Mouse (Mus musculus) myocyte (in vitro differentiated cells): ENCODE data around the gene Il13. TPM values are rescaled to one million over a fixed set of nuclear protein-coding genes. Genes with fewer than 3 reads are reported as not detected.

Source experiments
- H3K27me3 ChIP-seq: one replicate; pipeline ENCODE4 v1.6.1; 2011; ENCODE audit not compliant: control insufficient read depth, insufficient read depth, insufficient read length
- H3K36me3 ChIP-seq: one replicate; pipeline ENCODE4 v1.6.1; 2011; ENCODE audit not compliant: control insufficient read depth, insufficient read depth
- H3K4me2 ChIP-seq: one replicate; pipeline ENCODE4 v1.6.1; 2011; ENCODE audit warnings: low read depth, control low read depth
- H3K4me3 ChIP-seq: one replicate; pipeline ENCODE4 v1.5.1; 2011; ENCODE audit warnings: mild to moderate bottlenecking, control low read depth, moderate library complexity
- H3K79me2 ChIP-seq: one replicate; pipeline ENCODE4 v1.6.1; 2011; ENCODE audit not compliant: control insufficient read depth, insufficient read depth
- H3ac ChIP-seq: one replicate; pipeline ENCODE4 v1.6.1; 2011; ENCODE audit not compliant: control insufficient read depth, insufficient read length
- CEBPB ChIP-seq: IDR thresholded peaks from 2 replicates; pipeline ENCODE4 v1.6.1; 2011; ENCODE audit warnings: mild to moderate bottlenecking, moderate library complexity; ENCODE audit not compliant: poor library complexity, insufficient read depth, severe bottlenecking
- E2F4 ChIP-seq: IDR thresholded peaks from one replicate; pipeline ENCODE4 v1.6.1; 2011; ENCODE audit warnings: mild to moderate bottlenecking, control low read depth, moderate library complexity; ENCODE audit not compliant: insufficient read depth
- MAX ChIP-seq: IDR thresholded peaks from one replicate; pipeline ENCODE4 v1.6.1; 2011; ENCODE audit warnings: low read depth, mild to moderate bottlenecking, control low read depth
- MYOD1 ChIP-seq, 3 experiments: IDR thresholded peaks; one replicate each; pipeline ENCODE4 v1.6.1; 2011; ENCODE audit warnings: control low read depth in 2 of 3, low read depth in 2 of 3, mild to moderate bottlenecking in 2 of 3, moderate library complexity in 1 of 3; ENCODE audit not compliant: insufficient read length in 2 of 3, control insufficient read depth in 1 of 3
- MYOG ChIP-seq, 3 experiments: IDR thresholded peaks; one replicate each; pipeline ENCODE4 v1.6.1; 2011; ENCODE audit warnings: control low read depth in 2 of 3, low read depth in 2 of 3, mild to moderate bottlenecking in 2 of 3; ENCODE audit not compliant: insufficient read length in 2 of 3, control insufficient read depth in 1 of 3, insufficient read depth in 1 of 3
- POLR2A ChIP-seq: IDR thresholded peaks from one replicate; pipeline ENCODE4 v1.6.1; 2011; ENCODE audit warnings: low read depth, mild to moderate bottlenecking, control low read depth, moderate library complexity; ENCODE audit not compliant: insufficient read length
- POLR2AphosphoS2 ChIP-seq: IDR thresholded peaks from one replicate; pipeline ENCODE4 v1.6.1; 2011; ENCODE audit warnings: low read depth, control low read depth; ENCODE audit not compliant: insufficient read length
- REST ChIP-seq: IDR thresholded peaks from one replicate; pipeline ENCODE4 v1.6.1; 2011; ENCODE audit warnings: mild to moderate bottlenecking, control low read depth, moderate library complexity; ENCODE audit not compliant: insufficient read depth, insufficient read length
- SRF ChIP-seq: IDR thresholded peaks from one replicate; pipeline ENCODE4 v1.6.1; 2011; ENCODE audit warnings: low read depth; ENCODE audit not compliant: control insufficient read depth, insufficient read length
- TCF12 ChIP-seq: IDR thresholded peaks from one replicate; pipeline ENCODE4 v1.6.1; 2011; ENCODE audit warnings: mild to moderate bottlenecking, control low read depth; ENCODE audit not compliant: poor library complexity, insufficient read depth, severe bottlenecking
- TCF3 ChIP-seq: IDR thresholded peaks from one replicate; pipeline ENCODE4 v1.6.1; 2011; ENCODE audit warnings: low read depth, control low read depth; ENCODE audit not compliant: insufficient read length
- USF1 ChIP-seq: IDR thresholded peaks from one replicate; pipeline ENCODE4 v1.6.1; 2011; ENCODE audit warnings: low read depth, mild to moderate bottlenecking, control low read depth, moderate library complexity
- polyA plus RNA-seq: library from polyadenylated mRNA; unstranded; fragments of >200 nt; fragmentation: generic; extraction: Trizol; gene quantifications from one replicate; pipeline ENCODE4 v1.2.1, GENCODE M21; 2012; ENCODE audit warnings: missing spikeins

Il13 gene
- polyA plus RNA-seq, 1 experiment, result not detected

- Histone ChIP-seq H3K79me2 (no peaks in the 10 kb centered on the region), H3K4me2 (no peak overlapping the region), H3K36me3 (no peaks in the 10 kb centered on the region), H3K27me3 (peaks cover 11% of the 10 kb centered on the region), H3K4me3 (no peak overlapping the region), H3ac (no peak overlapping the region)
- TF ChIP-seq USF1, result no peak
- TF ChIP-seq MAX, result no peak
- TF ChIP-seq MYOD1 (IDR thresholded peaks at IDR 0.05; ENCODE audit: control insufficient read depth in 1 of 3, insufficient read length in 2 of 3, low read depth in 2 of 3), result no peak
- TF ChIP-seq REST, result no peak
- TF ChIP-seq TCF3, result no peak
- TF ChIP-seq CEBPB, result no peak
- no peak for TF ChIP-seq SRF
- no peak for TF ChIP-seq TCF12
- TF ChIP-seq POLR2AphosphoS2, result no peak
- no peak for TF ChIP-seq POLR2A
- TF ChIP-seq E2F4, result no peak
- TF ChIP-seq MYOG (IDR thresholded peaks at IDR 0.05; ENCODE audit: control insufficient read depth in 1 of 3, insufficient read depth in 1 of 3, insufficient read length in 2 of 3, low read depth in 2 of 3), result no peak
Observed at GRCm38 (mm10) chr11:53624124-53624523, 10.4 kb downstream of the Il13 start.

DNA sequence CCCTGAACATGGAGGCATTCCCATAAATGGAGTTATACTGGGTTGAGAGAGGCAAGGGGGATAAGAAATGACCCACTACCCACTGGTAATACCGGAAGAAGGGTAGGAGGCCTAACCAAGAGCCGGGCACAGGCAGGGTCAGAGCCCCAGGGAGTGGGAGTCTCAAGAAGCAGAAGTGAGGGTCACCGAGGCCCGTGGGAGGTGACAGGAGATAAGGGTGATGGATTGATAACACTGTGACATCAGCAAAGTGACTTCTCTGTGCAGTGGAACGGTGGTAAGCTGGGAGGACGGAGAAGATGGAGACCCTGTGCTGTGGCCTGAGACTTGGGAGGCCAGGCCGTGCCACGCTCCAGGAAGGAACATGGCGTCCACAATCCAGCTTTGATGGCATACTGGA, 10.9 kb downstream of the Il13 start:
- TF ChIP-seq TCF12 (no peak), MYOD1 (IDR thresholded peaks at IDR 0.05; ENCODE audit: control insufficient read depth in 1 of 3, insufficient read length in 2 of 3, low read depth in 2 of 3) (no peak), MAX (no peak), MYOG (IDR thresholded peaks at IDR 0.05; ENCODE audit: control insufficient read depth in 1 of 3, insufficient read depth in 1 of 3, insufficient read length in 2 of 3, low read depth in 2 of 3) (no peak), POLR2AphosphoS2 (no peak), POLR2A (no peak), SRF (no peak), TCF3 (no peak)
- H3K27me3 ChIP-seq, result peaks cover 12% of the 10 kb centered on the region

GRCm38 (mm10) chr11:53622440-53622806, 12.1 kb downstream of the Il13 start:
- Histone ChIP-seq H3K4me2 (no peak overlapping the region), H3K27me3 (peaks cover 18% of the 10 kb centered on the region), H3K4me3 (no peak overlapping the region), H3ac (no peak overlapping the region), H3K79me2 (no peaks in the 10 kb centered on the region), H3K36me3 (no peaks in the 10 kb centered on the region)
- TF ChIP-seq E2F4 (no peak), MYOG (IDR thresholded peaks at IDR 0.05; ENCODE audit: control insufficient read depth in 1 of 3, insufficient read depth in 1 of 3, insufficient read length in 2 of 3, low read depth in 2 of 3) (no peak), USF1 (no peak), MYOD1 (IDR thresholded peaks at IDR 0.05; ENCODE audit: control insufficient read depth in 1 of 3, insufficient read length in 2 of 3, low read depth in 2 of 3) (no peak), POLR2A (no peak), REST (no peak), SRF (no peak), CEBPB (no peak), TCF12 (no peak), TCF3 (no peak), MAX (no peak), POLR2AphosphoS2 (no peak)

More for the DNA sequence above, 10.9 kb downstream of the Il13 start:
- H3ac ChIP-seq, result no peak overlapping the region
- no peak overlapping the region for H3K4me3 ChIP-seq
- no peaks in the 10 kb centered on the region for H3K79me2 ChIP-seq
- H3K4me2 ChIP-seq, result no peak overlapping the region
- no peaks in the 10 kb centered on the region for H3K36me3 ChIP-seq

- Histone ChIP-seq H3K36me3 (no peaks in the 10 kb centered on the region), H3K4me2 (no peak overlapping the region), H3ac (no peak overlapping the region), H3K79me2 (no peaks in the 10 kb centered on the region), H3K4me3 (no peak overlapping the region), H3K27me3 (peaks cover 18% of the 10 kb centered on the region)
- TF ChIP-seq SRF (no peak), TCF12 (no peak), CEBPB (no peak), POLR2A (no peak), E2F4 (no peak), MAX (no peak), MYOD1 (IDR thresholded peaks at IDR 0.05; ENCODE audit: control insufficient read depth in 1 of 3, insufficient read length in 2 of 3, low read depth in 2 of 3) (no peak), USF1 (no peak), TCF3 (no peak), REST (no peak), POLR2AphosphoS2 (no peak), MYOG (IDR thresholded peaks at IDR 0.05; ENCODE audit: control insufficient read depth in 1 of 3, insufficient read depth in 1 of 3, insufficient read length in 2 of 3, low read depth in 2 of 3) (no peak)
Observed at GRCm38 (mm10) chr11:53621582-53622439, 12.7 kb downstream of the Il13 start.
